Mouse (Mus musculus): Measurements from ENCODE around the gene Dot1l.

GRCm38 (mm10) chr10:80827870-80828420 lies 72.9 kb downstream of the Dot1l start:
- TF ChIP-seq TAL1 (IDR thresholded peaks at IDR 0.05; ENCODE audit: low read length) (no peak), GATA1 (IDR thresholded peaks at IDR 0.05; ENCODE audit: low read length) (no peak)
